Mouse (Mus musculus) kidney, adult 2 months (tissue): ENCODE data around the gene Ulk4. TPM values are rescaled to one million over a fixed set of nuclear protein-coding genes. Genes with fewer than 3 reads are reported as not detected.

Experiments used
- DNase-seq: peaks from one replicate; pipeline ENCODE4 v3.0.0; 2021
- H3K27ac ChIP-seq: fragments of 200-500 bp; 2 replicates; pipeline ENCODE4 v1.5.1; 2012; ENCODE audit warnings: low read depth, low read length, control low read depth, inconsistent platforms; ENCODE audit not compliant: insufficient read depth
- H3K27me3 ChIP-seq: fragments of 200-500 bp; replicated peaks from 2 replicates; pipeline ENCODE4 v1.6.1; 2012; ENCODE audit warnings: mild to moderate bottlenecking, moderate library complexity, low read length, inconsistent platforms; ENCODE audit not compliant: control insufficient read depth, insufficient read depth
- H3K36me3 ChIP-seq: fragments of 200-500 bp; 2 replicates; pipeline ENCODE4 v1.6.1; 2012; ENCODE audit warnings: mild to moderate bottlenecking, moderate library complexity, low read length, inconsistent platforms; ENCODE audit not compliant: control insufficient read depth, insufficient read depth
- H3K4me1 ChIP-seq: fragments of 200-500 bp; 2 replicates; pipeline ENCODE4 v1.6.1; 2011; ENCODE audit warnings: low read length; ENCODE audit not compliant: control insufficient read depth, insufficient read depth
- H3K4me3 ChIP-seq: fragments of 200-500 bp; 2 replicates; pipeline ENCODE4 v1.5.1; 2011; ENCODE audit warnings: mild to moderate bottlenecking, low read depth, low read length, control low read depth; ENCODE audit not compliant: insufficient read depth
- CTCF ChIP-seq: fragments of 200-500 bp; conservative IDR thresholded peaks from 2 replicates; pipeline ENCODE4 v1.5.1; 2011; ENCODE audit warnings: low read depth, mild to moderate bottlenecking, control low read depth, low read length, moderate library complexity, mixed read lengths; ENCODE audit not compliant: insufficient read depth, insufficient read length
- POLR2A ChIP-seq: fragments of 200-500 bp; IDR thresholded peaks from one replicate; pipeline ENCODE4 v1.6.1; 2011; ENCODE audit warnings: low read depth, low read length, control low read depth
- WGBS: fragments of 180-500 bp; shearing (Covaris S2); methylation state at CpG from one replicate; pipeline ENCODE4 v1.1.7; 2018; 5-methylcytosine and 5-hydroxymethylcytosine counted together
- polyA plus RNA-seq: library from polyadenylated mRNA; depleted of rRNA; stranded (reverse); fragments of >200 nt; gene quantifications from 2 replicates; pipeline ENCODE4 v1.2.3, GENCODE M21; 2012

Ulk4 gene
- polyA plus RNA-seq, 1 experiment: 1.9 TPM

DNA sequence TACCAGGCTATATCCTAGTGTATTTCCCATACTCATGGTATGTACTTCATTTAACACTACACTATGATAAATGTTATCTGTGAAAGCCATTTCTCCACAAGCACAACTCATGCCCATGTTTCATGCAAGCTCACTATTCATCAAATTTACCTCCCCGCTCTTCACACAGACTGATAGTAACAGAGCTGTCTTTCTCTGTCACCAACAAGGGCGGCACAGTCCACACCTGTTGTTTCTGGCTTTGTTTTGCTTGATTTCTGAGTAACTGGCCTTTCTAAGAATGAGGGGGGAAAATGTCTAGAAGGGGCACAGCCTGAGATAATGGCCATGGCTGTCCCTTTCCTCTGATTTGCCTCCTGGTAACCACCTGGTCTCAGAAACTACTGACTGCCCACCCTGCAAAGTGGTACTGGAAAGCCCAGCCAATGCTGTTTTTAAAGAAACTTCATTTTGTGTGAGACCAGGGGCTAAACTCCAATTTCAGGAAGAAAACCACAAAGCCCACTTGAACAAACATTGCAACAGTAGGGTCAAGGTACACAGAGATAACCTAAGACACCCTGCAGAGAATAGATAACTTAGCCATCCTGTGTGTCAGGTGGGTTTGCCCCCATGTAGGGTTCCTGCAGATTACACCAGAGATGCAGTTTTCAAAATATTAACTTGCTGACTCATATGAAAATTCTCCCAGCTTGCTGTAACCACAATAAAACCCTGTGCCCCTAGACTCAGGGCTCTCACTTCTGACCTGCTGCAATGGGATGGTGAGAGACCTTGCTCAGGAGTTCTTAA, 258.3 kb downstream of the Ulk4 start:
- Histone ChIP-seq H3K4me1 (no peaks in the 10 kb centered on the region), H3K27ac (no peak overlapping the region), H3K4me3 (no peak overlapping the region), H3K27me3 (no peaks in the 10 kb centered on the region), H3K36me3 (no peaks in the 10 kb centered on the region)
- TF ChIP-seq POLR2A (no peak), CTCF (no peak)
- WGBS: 96% methylated on average over 2 of the region's 2 CpGs
- DNase-seq: no peak

DNA sequence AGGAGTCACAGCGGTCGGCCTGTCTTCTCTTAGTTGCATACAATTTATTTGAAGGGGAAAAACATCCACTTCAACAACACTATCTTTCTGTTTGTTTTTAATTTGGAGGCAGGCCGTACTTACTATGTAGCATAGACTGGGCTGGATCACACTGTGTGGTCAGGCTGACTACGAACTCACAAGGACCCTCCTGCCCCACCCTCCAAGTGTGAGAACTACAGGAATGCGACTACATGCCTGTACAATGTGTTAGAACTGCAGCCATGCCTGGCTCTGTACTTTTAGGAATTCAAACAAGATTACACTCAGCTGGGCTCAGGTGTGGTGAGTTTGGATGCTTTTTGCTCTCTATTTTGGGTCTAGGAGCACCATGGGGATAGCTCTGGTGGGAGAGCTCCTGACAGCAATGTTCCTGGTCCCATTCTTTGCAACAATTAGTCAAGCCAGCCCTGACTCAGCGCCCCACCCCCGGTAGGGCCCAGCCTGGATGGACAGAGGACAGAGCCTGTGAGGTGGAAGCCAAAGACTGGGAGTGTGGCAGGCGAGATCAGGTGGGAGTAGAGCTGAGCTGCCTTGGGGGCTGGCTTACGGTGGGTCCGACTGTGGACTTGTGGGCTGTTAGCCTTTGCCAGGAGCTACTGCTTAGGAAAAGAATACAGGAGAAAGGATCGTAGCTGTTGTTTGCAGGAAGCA, 261.0 kb downstream of the Ulk4 start:
- no peaks in the 10 kb centered on the region for H3K36me3 ChIP-seq
- no peaks in the 10 kb centered on the region for H3K4me1 ChIP-seq
- 75% methylated on average over 11 of the region's 11 CpGs for WGBS
- H3K27me3 ChIP-seq: no peaks in the 10 kb centered on the region
- no peak for DNase-seq
- no peak for TF ChIP-seq CTCF
- no peak for TF ChIP-seq POLR2A
- H3K27ac ChIP-seq: no peak overlapping the region
- H3K4me3 ChIP-seq: no peak overlapping the region

DNA sequence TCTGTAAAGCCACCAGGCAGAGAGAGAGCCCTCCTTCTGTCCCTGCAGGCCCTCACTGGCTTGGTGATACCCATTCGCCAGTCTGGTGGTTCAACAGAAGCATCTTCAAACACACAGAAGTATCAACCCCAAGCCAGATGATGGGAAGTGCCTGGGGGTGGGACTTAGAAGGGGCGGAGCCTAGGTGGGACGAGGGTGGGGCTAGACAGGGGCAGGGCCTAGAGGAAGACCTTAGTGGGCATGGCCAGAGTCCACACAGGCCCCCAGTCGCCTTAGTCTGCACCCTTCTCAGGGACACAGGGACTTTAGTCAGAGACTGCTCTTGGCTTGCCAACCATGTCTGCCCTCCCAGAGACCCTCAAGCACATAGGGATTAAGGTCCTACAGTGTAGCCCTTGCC, 265.5 kb downstream of the Ulk4 start:
- Histone ChIP-seq H3K27me3 (no peaks in the 10 kb centered on the region), H3K27ac (no peak overlapping the region), H3K4me1 (no peaks in the 10 kb centered on the region), H3K4me3 (no peak overlapping the region), H3K36me3 (no peaks in the 10 kb centered on the region)
- WGBS: 66% methylated on average over 4 of the region's 4 CpGs
- no peak for DNase-seq
- TF ChIP-seq POLR2A: no peak
- TF ChIP-seq CTCF: no peak

DNA sequence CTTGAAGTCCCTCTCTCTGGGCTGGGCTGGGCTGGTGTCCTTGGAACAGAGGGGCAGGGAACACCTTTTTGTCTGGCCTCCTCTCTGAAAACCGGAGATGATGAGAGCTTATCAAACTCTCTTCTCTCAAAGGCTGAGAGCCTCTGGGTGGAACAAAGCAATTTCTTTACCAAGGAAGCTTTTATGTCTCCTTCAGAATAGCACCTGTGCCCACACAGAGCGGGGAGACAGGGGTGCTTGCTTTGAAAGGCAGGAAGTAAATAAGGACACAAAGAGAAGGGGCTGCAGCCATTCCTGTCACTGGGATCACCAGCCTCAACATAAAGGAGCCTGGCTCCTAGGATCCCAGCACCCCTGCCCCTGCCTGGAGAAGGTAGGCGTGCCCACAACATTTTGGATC, 266.5 kb downstream of the Ulk4 start:
- Histone ChIP-seq H3K4me3 (no peak overlapping the region), H3K4me1 (no peaks in the 10 kb centered on the region), H3K36me3 (no peaks in the 10 kb centered on the region), H3K27me3 (no peaks in the 10 kb centered on the region), H3K27ac (no peak overlapping the region)
- WGBS: 84% methylated on average over 3 of the region's 3 CpGs
- TF ChIP-seq CTCF (no peak), POLR2A (no peak)
- no peak for DNase-seq

DNA sequence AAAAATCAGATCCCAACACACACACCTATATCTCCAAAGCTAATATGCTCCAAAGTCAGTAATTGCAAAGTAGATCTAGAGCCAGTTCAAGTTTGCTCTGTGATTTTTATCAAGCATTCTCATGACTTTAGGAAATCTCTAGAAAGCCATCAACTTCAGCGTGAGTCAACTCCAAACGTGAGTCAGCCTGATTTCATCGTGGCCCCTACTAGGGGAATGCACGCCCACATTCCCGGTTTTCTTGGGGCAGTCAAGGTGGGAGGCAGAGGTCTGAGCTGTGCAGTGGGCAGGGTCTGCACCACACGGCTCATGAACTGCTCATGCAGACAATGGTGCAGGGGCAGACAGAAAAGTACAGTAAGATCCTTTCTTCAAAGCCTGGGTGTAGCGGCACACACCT, 271.0 kb downstream of the Ulk4 start:
- DNase-seq: no peak
- no peaks in the 10 kb centered on the region for H3K27me3 ChIP-seq
- TF ChIP-seq POLR2A (no peak), CTCF (no peak)
- peaks cover 10% of the 10 kb centered on the region for H3K4me1 ChIP-seq
- WGBS: 81% methylated on average over 7 of the region's 7 CpGs
- H3K36me3 ChIP-seq: no peaks in the 10 kb centered on the region
- no peak overlapping the region for H3K27ac ChIP-seq
- no peak overlapping the region for H3K4me3 ChIP-seq

DNA sequence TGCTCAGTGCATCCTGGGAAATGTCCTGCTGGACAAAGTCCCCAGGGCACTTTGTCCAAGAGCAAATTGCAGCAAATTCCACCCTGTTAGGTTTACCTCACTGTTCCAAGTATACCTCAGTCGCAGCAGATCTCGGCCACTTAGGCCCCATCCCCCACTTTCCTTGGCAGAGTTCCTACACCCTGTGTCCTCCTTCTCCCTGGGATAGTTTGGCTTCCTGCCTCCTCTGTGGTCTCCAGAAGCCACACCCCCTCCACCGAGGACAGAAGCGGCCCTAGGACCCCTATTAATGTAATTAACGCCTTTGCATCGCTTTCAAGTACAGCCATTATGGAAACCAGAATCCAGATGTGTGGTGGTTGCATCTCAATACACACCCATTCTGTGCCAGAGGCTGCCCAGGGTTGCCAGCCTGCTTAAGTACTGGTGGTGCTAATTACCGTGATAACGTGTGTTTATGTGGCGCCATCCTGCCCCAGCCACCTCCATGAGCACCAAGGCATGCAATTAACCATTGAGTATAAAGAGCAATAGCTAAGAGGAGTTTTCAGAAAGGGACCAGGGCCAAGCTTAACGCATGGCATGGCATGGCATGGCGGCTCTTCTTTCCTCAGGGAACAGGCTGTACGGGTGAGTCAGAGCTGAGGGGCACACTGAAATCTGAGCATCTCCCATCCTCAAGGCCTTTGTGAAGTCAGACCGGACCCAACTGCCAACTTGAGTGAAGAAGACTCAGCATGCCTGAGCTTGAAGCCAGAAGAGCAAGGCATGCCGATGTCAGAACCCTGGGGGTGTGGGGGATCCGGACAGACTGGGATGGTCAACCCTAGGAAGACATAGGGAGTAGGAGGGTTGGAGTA, 275.1 kb downstream of the Ulk4 start:
- Histone ChIP-seq H3K4me3 (no peak overlapping the region), H3K36me3 (no peaks in the 10 kb centered on the region), H3K27me3 (no peaks in the 10 kb centered on the region), H3K27ac (no peak overlapping the region; the same call in 1 of the 2 replicates), H3K4me1 (peaks cover 10% of the 10 kb centered on the region)
- no peak for TF ChIP-seq CTCF
- TF ChIP-seq POLR2A: no peak
- whole genome bisulfite sequencing: 59% methylated on average over 15 of the region's 15 CpGs
- peak; percentile 89 for DNase-seq

DNA sequence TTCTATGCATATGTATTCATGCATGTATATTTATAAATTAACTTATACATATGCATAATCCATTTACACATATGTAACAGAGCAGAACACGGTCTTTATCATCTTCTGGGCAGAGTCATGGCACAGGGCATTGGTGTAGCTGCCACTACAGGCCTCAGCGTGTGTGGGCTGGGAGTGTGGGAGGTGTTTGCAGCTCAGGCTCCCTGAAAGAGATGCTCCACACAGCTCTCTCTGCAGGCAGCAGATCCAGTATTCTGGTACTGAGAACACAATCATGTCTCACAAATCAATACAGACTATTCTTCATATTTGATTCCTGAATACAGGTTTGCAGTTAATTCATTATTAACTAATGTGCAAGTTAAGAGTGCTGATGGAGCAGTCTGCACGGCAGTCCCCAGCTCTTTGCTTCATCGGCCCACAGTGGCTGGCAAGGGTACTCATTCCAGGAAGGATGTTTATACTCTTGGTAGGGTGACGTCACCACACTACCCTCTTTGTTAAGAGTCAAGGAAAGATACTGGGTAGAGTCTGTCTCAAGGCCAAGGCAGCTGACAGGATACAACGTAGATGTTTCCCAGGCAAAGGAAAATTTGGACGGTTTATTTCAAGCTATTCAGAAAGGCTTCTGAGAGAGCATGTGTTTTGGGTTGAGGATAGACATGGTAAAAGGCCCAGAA, 276.2 kb downstream of the Ulk4 start:
- H3K27ac ChIP-seq: peak overlapping the region; percentile 64
- 52% methylated on average over 7 of the region's 7 CpGs for WGBS
- H3K4me1 ChIP-seq: peaks cover 10% of the 10 kb centered on the region
- H3K36me3 ChIP-seq: no peaks in the 10 kb centered on the region
- no peaks in the 10 kb centered on the region for H3K27me3 ChIP-seq
- H3K4me3 ChIP-seq: no peak overlapping the region
- peak; percentile 74 for DNase-seq
- TF ChIP-seq POLR2A (no peak), CTCF (no peak)
